Mouse (Mus musculus): ENCODE data around the gene Exoc5. TPM values are rescaled to one million over a fixed set of nuclear protein-coding genes. Genes with fewer than 3 reads are reported as not detected.
A peak's percentile ranks its signal among the peaks of the same experiment; 100 is the strongest.

Gene Exoc5
- polyA plus RNA-seq, 1 experiment from 2014 or later = 47.4 TPM

DNA sequence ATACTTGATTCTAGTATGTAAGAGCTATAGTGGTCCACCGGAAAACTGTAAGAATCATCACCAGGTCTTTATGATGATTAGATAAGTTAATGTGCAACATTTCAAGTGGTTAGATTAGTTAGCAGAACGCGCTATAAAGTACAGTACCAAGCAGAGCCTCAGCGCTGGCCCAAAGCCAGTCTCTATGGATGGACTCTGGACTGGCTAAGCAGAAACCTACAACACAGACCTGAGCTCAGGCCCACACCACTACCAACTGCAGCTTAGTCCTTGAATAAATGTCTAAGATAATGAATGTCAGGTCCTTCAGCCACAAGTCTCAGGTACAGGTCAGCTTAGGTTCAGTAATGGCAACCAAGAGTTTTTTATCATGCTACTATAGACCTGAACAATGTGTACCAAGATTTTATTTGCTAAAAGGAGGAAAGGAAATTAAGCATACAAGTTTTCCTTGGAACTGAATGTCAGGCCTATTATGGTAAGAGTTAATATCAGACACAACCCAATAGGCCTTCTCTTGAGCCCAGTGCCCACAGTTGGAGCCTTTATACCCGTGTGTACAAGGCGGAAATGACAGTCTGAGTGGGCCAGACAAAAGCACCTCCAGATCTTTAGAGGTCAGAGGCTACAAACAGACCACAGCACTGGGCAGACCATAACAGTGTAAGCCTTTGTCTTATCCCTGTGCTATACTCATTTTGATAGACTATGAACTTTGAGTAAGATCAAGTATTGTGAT is 39.2 kb downstream of the Exoc5 start:
- H3K36me3 ChIP-seq (ENCODE audit: control insufficient read depth, insufficient read depth, low read length) = peaks cover 7% of the 10 kb centered on the region
- no peaks in the 10 kb centered on the region for H3K9me3 ChIP-seq (ENCODE audit: control insufficient read depth, low read length)
- no peak overlapping the region for H3K4me2 ChIP-seq
- H3K4me1 ChIP-seq (replicated peaks; ENCODE audit: control insufficient read depth, insufficient read depth, low read length) = no peaks in the 10 kb centered on the region
- no peak overlapping the region for H3K9ac ChIP-seq (ENCODE audit: low read depth, low read length)
- WGBS = 95% methylated on average over 6 of the region's 6 CpGs
- no peak overlapping the region for H3K4me3 ChIP-seq (ENCODE audit: low read depth, low read length)
- ATAC-seq (replicated peaks; ENCODE audit: low FRiP score) (no peak), DNase-seq (ENCODE audit: low spot score) (no peak)
- H3K27me3 ChIP-seq (replicated peaks; ENCODE audit: control insufficient read depth, insufficient read depth, low read length) = no peaks in the 10 kb centered on the region
- no peak overlapping the region for H3K27ac ChIP-seq (ENCODE audit: low read depth, low read length)

DNA sequence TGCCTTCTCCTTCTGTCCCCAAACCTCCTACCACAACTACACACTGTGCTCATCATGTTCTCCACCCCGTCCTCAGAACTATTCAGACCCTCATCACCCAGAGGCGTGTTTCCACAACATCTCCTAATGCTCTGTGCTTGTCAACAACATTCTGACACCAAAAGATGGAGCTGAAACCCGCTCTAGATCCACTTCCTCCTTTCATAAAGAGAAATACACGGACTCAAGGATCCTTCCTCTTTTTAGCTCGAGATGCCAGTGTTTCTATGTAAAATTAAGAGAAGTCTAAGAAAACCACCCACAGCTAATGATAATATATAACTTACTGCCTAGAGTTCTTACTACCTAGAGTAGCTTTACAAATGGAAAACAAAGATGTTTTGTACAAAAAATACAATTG is 46.7 kb downstream of the Exoc5 start:
- Histone ChIP-seq H3K4me1 (replicated peaks; ENCODE audit: control insufficient read depth, insufficient read depth, low read length) (no peaks in the 10 kb centered on the region), H3K9ac (ENCODE audit: low read depth, low read length) (no peak overlapping the region), H3K27ac (ENCODE audit: low read depth, low read length) (no peak overlapping the region), H3K9me3 (ENCODE audit: control insufficient read depth, low read length) (no peaks in the 10 kb centered on the region), H3K4me2 (no peak overlapping the region), H3K36me3 (ENCODE audit: control insufficient read depth, insufficient read depth, low read length) (peaks cover 5% of the 10 kb centered on the region; the same call in 1 of the 2 replicates), H3K4me3 (ENCODE audit: low read depth, low read length) (no peak overlapping the region), H3K27me3 (replicated peaks; ENCODE audit: control insufficient read depth, insufficient read depth, low read length) (no peaks in the 10 kb centered on the region)
- WGBS = 70% methylated on average over 5 of the region's 5 CpGs
- ATAC-seq (replicated peaks; ENCODE audit: low FRiP score) (no peak), DNase-seq (ENCODE audit: low spot score) (no peak)

DNA sequence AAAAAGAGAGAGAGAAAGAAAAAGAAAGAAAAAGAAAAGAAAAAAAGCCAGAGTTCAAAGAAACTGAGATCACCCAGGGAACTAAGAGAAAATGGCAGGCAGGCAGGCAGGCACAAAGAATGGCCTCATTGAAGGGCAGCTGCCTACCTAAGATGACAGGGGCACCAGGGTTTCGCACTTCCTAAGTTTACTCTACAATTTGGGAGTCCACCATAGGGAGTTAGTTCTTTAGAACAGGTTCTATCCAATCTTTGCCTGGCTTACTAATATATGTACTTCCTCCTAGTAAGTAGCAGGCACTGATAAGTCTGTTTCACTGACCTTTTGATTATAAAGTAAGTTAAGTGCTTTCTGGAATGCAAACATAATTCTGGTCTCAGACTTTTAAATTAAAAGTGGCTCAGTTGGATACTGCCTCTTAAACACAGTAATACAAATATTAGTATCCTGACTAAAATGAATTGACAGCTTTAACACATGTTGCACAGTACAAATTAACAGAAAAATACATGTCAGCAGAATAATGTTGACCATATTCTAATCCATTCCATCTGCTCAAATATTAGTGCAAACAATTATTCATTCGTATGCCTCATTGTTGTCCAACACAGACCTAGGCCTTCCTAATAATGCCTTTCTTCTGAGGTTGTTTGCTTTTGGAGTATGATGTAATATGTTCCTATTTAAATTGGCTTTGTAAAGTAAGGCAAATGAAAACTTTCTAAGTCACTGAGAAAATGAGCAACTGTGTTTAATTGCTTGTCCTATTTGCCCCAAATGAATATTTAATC is 57.9 kb downstream of the Exoc5 start:
- 95% methylated on average over 2 of the region's 2 CpGs for WGBS
- Histone ChIP-seq H3K9ac (ENCODE audit: low read depth, low read length) (no peak overlapping the region), H3K9me3 (ENCODE audit: control insufficient read depth, low read length) (no peaks in the 10 kb centered on the region), H3K27ac (ENCODE audit: low read depth, low read length) (no peak overlapping the region), H3K4me2 (no peak overlapping the region), H3K4me3 (ENCODE audit: low read depth, low read length) (no peak overlapping the region), H3K36me3 (ENCODE audit: control insufficient read depth, insufficient read depth, low read length) (no peaks in the 10 kb centered on the region), H3K4me1 (replicated peaks; ENCODE audit: control insufficient read depth, insufficient read depth, low read length) (no peaks in the 10 kb centered on the region), H3K27me3 (replicated peaks; ENCODE audit: control insufficient read depth, insufficient read depth, low read length) (no peaks in the 10 kb centered on the region)
- DNase-seq (ENCODE audit: low spot score) (no peak), ATAC-seq (replicated peaks; ENCODE audit: low FRiP score) (no peak)

DNA sequence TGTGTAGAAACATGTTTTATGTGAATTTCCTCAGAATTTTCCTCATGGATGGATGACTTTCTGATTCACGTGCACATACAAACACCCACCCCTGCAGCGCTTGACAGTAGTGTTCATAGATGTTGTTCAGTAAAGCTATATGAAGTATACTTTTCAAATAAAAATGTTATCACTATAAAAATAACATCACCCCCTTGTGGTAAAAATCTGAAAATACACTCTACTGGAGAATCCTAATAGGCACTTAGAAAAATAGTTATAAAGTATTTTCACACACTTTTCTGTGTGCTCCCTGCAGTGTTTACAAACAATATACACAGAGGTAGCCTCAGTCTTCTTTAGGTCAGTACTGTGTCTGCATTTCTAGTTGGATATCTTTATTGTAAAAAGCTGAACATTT is 58.5 kb downstream of the Exoc5 start:
- H3K4me3 ChIP-seq (ENCODE audit: low read depth, low read length) = no peak overlapping the region
- no peak for DNase-seq (ENCODE audit: low spot score)
- ATAC-seq (replicated peaks; ENCODE audit: low FRiP score) = no peak
- no peaks in the 10 kb centered on the region for H3K4me1 ChIP-seq (replicated peaks; ENCODE audit: control insufficient read depth, insufficient read depth, low read length)
- 90% methylated on average over 2 of the region's 2 CpGs for WGBS
- H3K36me3 ChIP-seq (ENCODE audit: control insufficient read depth, insufficient read depth, low read length) = no peaks in the 10 kb centered on the region
- H3K27ac ChIP-seq (ENCODE audit: low read depth, low read length) = no peak overlapping the region
- H3K9me3 ChIP-seq (ENCODE audit: control insufficient read depth, low read length) = no peaks in the 10 kb centered on the region
- no peak overlapping the region for H3K9ac ChIP-seq (ENCODE audit: low read depth, low read length)
- no peak overlapping the region for H3K4me2 ChIP-seq
- no peaks in the 10 kb centered on the region for H3K27me3 ChIP-seq (replicated peaks; ENCODE audit: control insufficient read depth, insufficient read depth, low read length)

DNA sequence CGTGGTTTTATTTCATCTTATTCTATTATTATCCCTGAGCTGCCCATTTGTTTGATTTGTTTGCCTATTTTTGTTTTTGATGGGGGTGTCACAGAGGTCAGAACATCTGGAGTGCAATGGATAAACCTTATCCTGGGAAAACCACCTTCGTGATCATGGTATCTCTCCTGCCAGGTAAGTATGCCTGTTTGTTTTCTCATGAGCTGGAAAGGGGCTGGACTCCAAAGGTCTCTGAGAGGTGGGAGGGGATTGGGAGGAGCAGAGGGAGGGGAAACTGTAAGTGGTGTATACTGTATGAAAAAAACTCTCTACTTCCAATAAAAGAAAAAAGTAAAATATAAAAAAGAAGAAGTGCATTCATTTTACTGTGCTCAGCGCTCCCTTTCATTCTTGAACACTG is 64.8 kb downstream of the Exoc5 start:
- H3K9ac ChIP-seq (ENCODE audit: low read depth, low read length) = no peak overlapping the region
- 74% methylated on average over 3 of the region's 3 CpGs for WGBS
- H3K4me1 ChIP-seq (replicated peaks; ENCODE audit: control insufficient read depth, insufficient read depth, low read length) = no peaks in the 10 kb centered on the region
- ATAC-seq (replicated peaks; ENCODE audit: low FRiP score) (no peak), DNase-seq (ENCODE audit: low spot score) (no peak)
- H3K27me3 ChIP-seq (replicated peaks; ENCODE audit: control insufficient read depth, insufficient read depth, low read length) = no peaks in the 10 kb centered on the region
- H3K27ac ChIP-seq (ENCODE audit: low read depth, low read length) = no peak overlapping the region
- H3K36me3 ChIP-seq (ENCODE audit: control insufficient read depth, insufficient read depth, low read length) = no peaks in the 10 kb centered on the region
- no peak overlapping the region for H3K4me3 ChIP-seq (ENCODE audit: low read depth, low read length)
- H3K9me3 ChIP-seq (ENCODE audit: control insufficient read depth, low read length) = no peaks in the 10 kb centered on the region
- H3K4me2 ChIP-seq = no peak overlapping the region

DNA sequence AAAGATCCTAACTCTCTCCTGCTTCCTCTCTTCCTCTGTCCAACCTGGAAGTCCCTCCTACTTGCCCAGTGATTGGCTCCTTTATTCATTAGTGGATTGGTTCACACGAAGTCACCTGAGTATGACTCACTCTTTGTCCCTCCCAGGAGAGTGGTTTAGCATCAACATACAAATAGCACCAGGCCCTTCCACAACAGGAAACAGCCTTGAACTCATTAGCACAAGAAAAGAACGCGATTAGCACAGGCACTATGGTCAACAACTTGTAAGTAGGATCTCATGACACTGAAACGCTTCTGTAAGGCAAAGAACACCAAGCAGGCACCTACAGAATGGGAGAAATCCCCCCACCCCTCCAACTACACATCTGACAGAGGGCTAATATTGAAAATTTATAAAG is 67.7 kb downstream of the Exoc5 start:
- Histone ChIP-seq H3K4me2 (no peak overlapping the region), H3K4me3 (ENCODE audit: low read depth, low read length) (no peak overlapping the region), H3K9me3 (ENCODE audit: control insufficient read depth, low read length) (no peaks in the 10 kb centered on the region), H3K9ac (ENCODE audit: low read depth, low read length) (no peak overlapping the region), H3K36me3 (ENCODE audit: control insufficient read depth, insufficient read depth, low read length) (no peaks in the 10 kb centered on the region), H3K27me3 (replicated peaks; ENCODE audit: control insufficient read depth, insufficient read depth, low read length) (no peaks in the 10 kb centered on the region), H3K4me1 (replicated peaks; ENCODE audit: control insufficient read depth, insufficient read depth, low read length) (no peaks in the 10 kb centered on the region), H3K27ac (ENCODE audit: low read depth, low read length) (no peak overlapping the region)
- ATAC-seq (replicated peaks; ENCODE audit: low FRiP score) (no peak), DNase-seq (ENCODE audit: low spot score) (no peak)
- WGBS = 42% methylated on average over 4 of the region's 4 CpGs

DNA sequence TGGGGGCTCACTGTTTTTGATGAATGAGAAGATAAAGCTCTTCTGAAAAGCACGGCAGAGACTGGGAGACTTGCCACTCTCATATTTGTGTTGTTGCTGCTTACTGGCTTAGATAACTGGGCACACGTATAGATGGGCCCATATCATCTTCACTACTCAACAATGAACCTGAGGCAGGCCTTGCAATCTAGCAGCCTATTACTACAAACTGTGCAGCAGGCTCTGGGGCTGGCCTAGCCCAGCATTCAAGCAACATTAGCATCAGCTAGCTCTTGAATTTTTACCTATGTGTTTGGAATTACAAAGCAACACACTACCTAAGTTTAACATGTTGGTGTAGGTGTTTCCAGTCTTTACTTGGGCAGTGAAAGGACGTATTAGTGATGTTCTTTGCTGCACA is 72.6 kb downstream of the Exoc5 start:
- Histone ChIP-seq H3K4me2 (no peak overlapping the region), H3K9me3 (ENCODE audit: control insufficient read depth, low read length) (no peaks in the 10 kb centered on the region), H3K9ac (ENCODE audit: low read depth, low read length) (no peak overlapping the region), H3K27me3 (replicated peaks; ENCODE audit: control insufficient read depth, insufficient read depth, low read length) (no peaks in the 10 kb centered on the region), H3K4me1 (replicated peaks; ENCODE audit: control insufficient read depth, insufficient read depth, low read length) (no peaks in the 10 kb centered on the region), H3K36me3 (ENCODE audit: control insufficient read depth, insufficient read depth, low read length) (no peaks in the 10 kb centered on the region), H3K27ac (ENCODE audit: low read depth, low read length) (no peak overlapping the region), H3K4me3 (ENCODE audit: low read depth, low read length) (no peak overlapping the region)
- 80% methylated on average over 3 of the region's 3 CpGs for WGBS
- DNase-seq (ENCODE audit: low spot score) (no peak), ATAC-seq (replicated peaks; ENCODE audit: low FRiP score) (no peak)

DNA sequence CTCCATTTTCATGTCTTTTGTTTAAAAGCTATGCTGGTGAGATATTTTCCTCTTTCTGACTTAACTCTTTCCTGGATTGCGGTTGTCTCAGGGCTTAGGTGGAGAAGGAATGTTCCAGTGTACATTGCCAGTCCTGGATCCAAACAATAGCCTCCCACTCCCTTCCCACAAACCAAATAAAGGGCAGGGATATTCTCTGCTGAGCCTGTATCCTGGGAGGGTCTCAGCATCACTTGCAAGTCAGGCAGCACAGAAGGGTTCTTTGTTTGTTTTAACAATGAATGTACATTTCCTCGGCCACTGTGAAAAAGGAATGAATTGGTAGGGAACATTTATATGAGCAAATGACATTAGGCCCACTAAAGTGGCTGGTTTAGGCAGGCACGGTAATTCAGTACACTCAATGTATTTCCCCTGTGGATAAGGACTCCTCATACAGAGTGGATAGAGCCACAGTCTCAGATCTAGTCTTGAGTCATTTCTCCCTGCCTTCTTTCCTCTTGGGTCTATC is 74.3 kb downstream of the Exoc5 start:
- Histone ChIP-seq H3K27me3 (replicated peaks; ENCODE audit: control insufficient read depth, insufficient read depth, low read length) (no peaks in the 10 kb centered on the region), H3K36me3 (ENCODE audit: control insufficient read depth, insufficient read depth, low read length) (no peaks in the 10 kb centered on the region), H3K9me3 (ENCODE audit: control insufficient read depth, low read length) (no peaks in the 10 kb centered on the region), H3K9ac (ENCODE audit: low read depth, low read length) (no peak overlapping the region), H3K4me2 (no peak overlapping the region), H3K4me1 (replicated peaks; ENCODE audit: control insufficient read depth, insufficient read depth, low read length) (no peaks in the 10 kb centered on the region), H3K4me3 (ENCODE audit: low read depth, low read length) (no peak overlapping the region), H3K27ac (ENCODE audit: low read depth, low read length) (no peak overlapping the region)
- 66% methylated on average over 3 of the region's 3 CpGs for WGBS
- ATAC-seq (replicated peaks; ENCODE audit: low FRiP score) (no peak), DNase-seq (ENCODE audit: low spot score) (no peak)

DNA sequence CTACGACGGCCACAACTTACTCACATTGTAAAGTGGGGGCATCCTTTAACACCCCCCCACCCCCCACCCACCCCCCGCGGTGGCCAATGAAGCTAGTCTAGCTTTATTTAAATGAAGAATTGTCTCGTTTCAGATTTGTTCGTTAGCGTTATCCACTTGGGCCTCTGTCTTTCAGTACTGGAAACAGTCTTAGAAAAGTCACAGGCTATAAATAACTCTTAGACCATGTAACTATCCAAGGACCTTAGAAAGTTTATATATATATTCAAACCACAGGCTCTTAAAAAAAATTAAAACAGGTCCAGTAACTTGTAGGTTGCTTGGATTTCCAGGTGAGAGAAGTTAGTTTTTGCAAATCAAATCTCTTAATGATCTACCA is 75.3 kb downstream of the Exoc5 start:
- Histone ChIP-seq H3K9ac (ENCODE audit: low read depth, low read length) (no peak overlapping the region), H3K4me1 (replicated peaks; ENCODE audit: control insufficient read depth, insufficient read depth, low read length) (no peaks in the 10 kb centered on the region), H3K9me3 (ENCODE audit: control insufficient read depth, low read length) (no peaks in the 10 kb centered on the region), H3K27ac (ENCODE audit: low read depth, low read length) (no peak overlapping the region), H3K27me3 (replicated peaks; ENCODE audit: control insufficient read depth, insufficient read depth, low read length) (no peaks in the 10 kb centered on the region), H3K4me3 (ENCODE audit: low read depth, low read length) (no peak overlapping the region), H3K4me2 (peak overlapping the region; percentile 35), H3K36me3 (ENCODE audit: control insufficient read depth, insufficient read depth, low read length) (no peaks in the 10 kb centered on the region)
- WGBS = 15% methylated on average over 7 of the region's 7 CpGs
- DNase-seq (ENCODE audit: low spot score) (no peak), ATAC-seq (replicated peaks; ENCODE audit: low FRiP score) (no peak)

Data from liver, embryonic 11.5 days (tissue).